Comparison of ENCODE assay signal across 8 mouse cellular contexts in the genomic region with DNA sequence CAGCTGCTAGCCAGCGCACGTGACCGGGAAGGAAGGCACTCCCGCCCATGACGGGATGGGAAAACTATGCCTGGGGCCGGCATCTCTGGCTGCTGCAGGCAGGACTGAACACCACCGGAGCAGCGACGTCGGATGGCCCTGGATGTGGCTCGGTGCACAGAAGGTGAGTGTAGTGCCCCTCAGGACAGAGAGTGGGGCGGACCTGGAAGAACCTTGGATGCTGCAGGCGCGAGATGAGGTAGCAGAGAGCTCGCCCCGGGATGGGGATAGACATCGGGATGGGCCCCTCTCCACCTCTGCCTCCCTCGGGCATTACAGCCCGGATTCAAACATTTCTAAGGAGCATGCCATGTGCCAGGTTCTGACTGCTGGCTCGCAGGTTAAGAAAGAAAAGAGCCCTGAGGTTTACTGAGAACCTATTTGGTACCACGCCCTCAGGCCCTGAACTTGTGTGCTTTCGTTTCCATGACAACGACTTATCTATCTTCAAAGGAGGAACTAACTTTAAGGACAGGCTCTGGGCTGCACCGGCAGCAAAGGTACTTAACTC. TPM values are rescaled to one million over a fixed set of nuclear protein-coding genes. Genes with fewer than 3 reads are reported as not detected.
DNase-seq lines count a peak whose midpoint lies in the region; ATAC-seq and TF ChIP-seq lines count a peak whose summit lies in the region.

Gene C1qtnf2, plus strand, starts transcription at position 52 of the 550 bp plus-strand sequence.

- H3K4me1 ChIP-seq in testis, adult 2 months (ENCODE audit: control insufficient read depth, insufficient read depth, low read length), result peaks cover 6% of the 10 kb centered on the region
- no peaks in the 10 kb centered on the region for H3K4me1 ChIP-seq in embryonic facial prominence, embryonic 11.5 days (ENCODE audit: control insufficient read depth, insufficient read depth, low read length)
- H3K4me1 ChIP-seq in heart, embryonic 11.5 days (ENCODE audit: control insufficient read depth, insufficient read depth, low read length), result no peaks in the 10 kb centered on the region; the same call in 1 of the 2 replicates
- peaks cover 3% of the 10 kb centered on the region; the same call in 1 of the 2 replicates for H3K4me1 ChIP-seq in stomach, embryonic 15.5 days

- H3K27me3 ChIP-seq in testis, adult 2 months (ENCODE audit: control insufficient read depth, insufficient read depth, low read length), result no peaks in the 10 kb centered on the region
- H3K27me3 ChIP-seq in embryonic facial prominence, embryonic 11.5 days (ENCODE audit: control insufficient read depth, insufficient read depth, low read length), result no peaks in the 10 kb centered on the region
- H3K27me3 ChIP-seq in heart, embryonic 11.5 days (ENCODE audit: control insufficient read depth, insufficient read depth, low read length), result no peaks in the 10 kb centered on the region; the same call in 1 of the 2 replicates
- H3K27me3 ChIP-seq in stomach, embryonic 15.5 days (replicated peaks), result no peaks in the 10 kb centered on the region

- peak within 1 kb of the TSS; percentile 44; the same call in 1 of the 2 replicates for H3K9ac ChIP-seq in embryonic facial prominence, embryonic 11.5 days (replicated peaks; ENCODE audit: low read length)
- H3K9ac ChIP-seq in heart, embryonic 11.5 days (ENCODE audit: low read depth, low read length), result peak within 1 kb of the TSS; percentile 4; the same call in 1 of the 2 replicates
- no peak within 1 kb of the TSS for H3K9ac ChIP-seq in stomach, embryonic 15.5 days

- 3% methylated on average over 24 of the region's 24 CpGs for WGBS in embryonic facial prominence, embryonic 11.5 days
- WGBS in heart, embryonic 11.5 days (ENCODE audit: insufficient replicate concordance), result 5% methylated on average over 24 of the region's 24 CpGs
- WGBS in stomach, embryonic 15.5 days, result 4% methylated on average over 24 of the region's 24 CpGs

- no peaks in the 10 kb centered on the region for H3K36me3 ChIP-seq in testis, adult 2 months (ENCODE audit: control insufficient read depth, insufficient read depth, low read length)
- H3K36me3 ChIP-seq in embryonic facial prominence, embryonic 11.5 days (replicated peaks; ENCODE audit: control insufficient read depth, insufficient read depth, low read depth, low read length), result no peaks in the 10 kb centered on the region
- no peaks in the 10 kb centered on the region for H3K36me3 ChIP-seq in heart, embryonic 11.5 days (ENCODE audit: control insufficient read depth, insufficient read depth, low read length)
- H3K36me3 ChIP-seq in stomach, embryonic 15.5 days, result no peaks in the 10 kb centered on the region

- no peak within 1 kb of the TSS for H3K27ac ChIP-seq in testis, adult 2 months (ENCODE audit: control insufficient read depth, insufficient read depth, low read depth, low read length)
- no peak within 1 kb of the TSS for H3K27ac ChIP-seq in embryonic facial prominence, embryonic 11.5 days (replicated peaks; ENCODE audit: low read depth, low read length)
- H3K27ac ChIP-seq in heart, embryonic 11.5 days (ENCODE audit: low read depth, low read length), result no peak within 1 kb of the TSS
- H3K27ac ChIP-seq in stomach, embryonic 15.5 days, result no peak within 1 kb of the TSS

- no peak for TF ChIP-seq POLR2A in testis, adult 2 months (IDR thresholded peaks at IDR 0.05; ENCODE audit: control insufficient read depth, low read depth, low read length)

- no peak for DNase-seq in testis, postnatal 14 days (ENCODE audit: low spot score)
- DNase-seq in embryonic facial prominence, embryonic 11.5 days (ENCODE audit: low spot score), result peak; percentile 65
- DNase-seq in kidney, postnatal 14 days, result peak; percentile 61
- no peak for DNase-seq in spleen, postnatal 14 days (ENCODE audit: low spot score in 2 of 2)

- peak; percentile 79 for ATAC-seq in embryonic facial prominence, embryonic 11.5 days (replicated peaks; ENCODE audit: insufficient number of reproducible peaks, low FRiP score, low TSS enrichment, low read depth)
- peak; percentile 72; the same call in 1 of the 2 replicates for ATAC-seq in heart, embryonic 11.5 days (replicated peaks; ENCODE audit: insufficient number of reproducible peaks, low FRiP score, low TSS enrichment)
- ATAC-seq in megakaryocyte progenitor cell, adult 5-6 weeks (replicated peaks; ENCODE audit: poor library complexity), result peak; percentile 93
- ATAC-seq in stomach, embryonic 15.5 days (ENCODE audit: insufficient read depth, low FRiP score, low read depth), result peak; percentile 77

- TF ChIP-seq CTCF in testis, adult 2 months (IDR thresholded peaks at IDR 0.05; ENCODE audit: control insufficient read depth, insufficient read depth, insufficient replicate concordance, low read depth, low read length), result no peak

- no peaks in the 10 kb centered on the region for H3K9me3 ChIP-seq in embryonic facial prominence, embryonic 11.5 days (replicated peaks; ENCODE audit: control insufficient read depth, low read length)
- H3K9me3 ChIP-seq in heart, embryonic 11.5 days (replicated peaks; ENCODE audit: control insufficient read depth, low read length), result no peaks in the 10 kb centered on the region
- H3K9me3 ChIP-seq in stomach, embryonic 15.5 days, result no peaks in the 10 kb centered on the region

- peak within 1 kb of the TSS; percentile 77 for H3K4me3 ChIP-seq in testis, adult 2 months (ENCODE audit: control insufficient read depth, low read depth, low read length)
- H3K4me3 ChIP-seq in embryonic facial prominence, embryonic 11.5 days (ENCODE audit: low read depth, low read length), result peak within 1 kb of the TSS; percentile 23
- peak within 1 kb of the TSS; percentile 29 for H3K4me3 ChIP-seq in heart, embryonic 11.5 days (ENCODE audit: low read depth, low read length)
- H3K4me3 ChIP-seq in stomach, embryonic 15.5 days (replicated peaks), result peak within 1 kb of the TSS; percentile 40

- H3K4me2 ChIP-seq in embryonic facial prominence, embryonic 11.5 days (ENCODE audit: low read depth, low read length), result peak within 1 kb of the TSS; percentile 62
- peak within 1 kb of the TSS; percentile 70 for H3K4me2 ChIP-seq in heart, embryonic 11.5 days
- H3K4me2 ChIP-seq in stomach, embryonic 15.5 days, result peak within 1 kb of the TSS; percentile 81

RNA-seq across cellular contexts. Expression of gene C1qtnf2, which starts in this region (rescaled TPM):
- polyA plus RNA-seq in testis, adult 2 months (2012; rRNA removed), result 1.3 and 1.4 TPM in 2 replicates
- polyA plus RNA-seq in embryonic facial prominence, embryonic 11.5 days (2014; fragmentation: Nextera tagmentation; extraction: Ambion mirVana), result 2.2 and 2.9 TPM in 2 replicates
- polyA plus RNA-seq in heart, embryonic 11.5 days (2014; fragmentation: Nextera tagmentation; extraction: Ambion mirVana), result 1.3 and 1.6 TPM in 2 replicates
- total RNA-seq in megakaryocyte progenitor cell, adult 5-6 weeks (2015), result not detected in 2 replicates
- not detected in 2 replicates for total RNA-seq in megakaryocyte progenitor cell, adult 5-6 weeks (2017)
- polyA plus RNA-seq in stomach, embryonic 15.5 days (2015; fragmentation: Nextera tagmentation; extraction: Ambion mirVana), result 10.1 and 10.4 TPM in 2 replicates

Comparison
In these comparisons a context has a peak if more than half of its experiments do, and no peak if none do; other contexts are left out.
1. Peak in ATAC-seq in megakaryocyte progenitor cell, adult 5-6 weeks; RNA of the gene not detected or under 1 TPM.
2. H3K4me3 ChIP-seq: peak in every context shown above with its lines; median percentile 77 in testis, adult 2 months; 40 in stomach, embryonic 15.5 days; 29 in heart, embryonic 11.5 days; 23 in embryonic facial prominence, embryonic 11.5 days.
3. DNase-seq: peak in embryonic facial prominence, embryonic 11.5 days (single experiment) and kidney, postnatal 14 days (single experiment); none in testis, postnatal 14 days (single experiment) and spleen, postnatal 14 days (0 of 2).
4. Peak in every context shown above with its lines, with median percentiles within 50 percentile points of each other: ATAC-seq and H3K4me2 ChIP-seq.